Mouse (Mus musculus) MEL (cell line): Measurements from ENCODE around the gene Fam98b.

Experiments used
- CHD2 ChIP-seq: IDR thresholded peaks from 2 replicates; pipeline ENCODE4 v1.6.1; 2011; ENCODE audit warnings: low read length, improper control_type of control experiment
- CTCF ChIP-seq, 3 experiments: IDR thresholded peaks in 2 of 3; conservative IDR thresholded peaks in 1 of 3; 2 replicates each; pipeline ENCODE4 v1.5.1; 2011 to 2012; ENCODE audit warnings: low read length in 3 of 3, low read depth in 2 of 3, mild to moderate bottlenecking in 2 of 3, improper control_type of control experiment in 1 of 3, inconsistent platforms in 1 of 3, mixed read lengths in 1 of 3, moderate library complexity in 1 of 3; ENCODE audit not compliant: control insufficient read depth in 1 of 3, insufficient read depth in 1 of 3, poor library complexity in 1 of 3, severe bottlenecking in 1 of 3
- MAX ChIP-seq: IDR thresholded peaks from 2 replicates; pipeline ENCODE4 v1.6.1; 2011; ENCODE audit warnings: low read length, improper control_type of control experiment
- TCF12 ChIP-seq: IDR thresholded peaks from 2 replicates; pipeline ENCODE4 v1.6.1; 2014; ENCODE audit warnings: low read depth, mild to moderate bottlenecking, inconsistent platforms, low read length, improper control_type of control experiment, moderate library complexity
- UBTF ChIP-seq: IDR thresholded peaks from 2 replicates; pipeline ENCODE4 v1.6.1; 2012; ENCODE audit warnings: low read depth, mild to moderate bottlenecking, inconsistent platforms, low read length, improper control_type of control experiment, moderate library complexity, borderline replicate concordance; ENCODE audit not compliant: insufficient read depth

- TF ChIP-seq MAX (no peak), UBTF (no peak), CHD2 (no peak), TCF12 (no peak), CTCF (IDR thresholded peaks at IDR 0.05 in 2 of 3, conservative IDR thresholded peaks at IDR 0.05 in 1 of 3; ENCODE audit: control insufficient read depth in 1 of 3, insufficient read depth in 1 of 3, low read depth in 2 of 3, low read length in 3 of 3, poor library complexity in 1 of 3, severe bottlenecking in 1 of 3) (no peak)
Observed at GRCm38 (mm10) chr2:117312441-117312895, 62.9 kb downstream of the Fam98b start.
